Mouse (Mus musculus) intestine, embryonic 14.5 days (tissue): Measurements from ENCODE around the gene Cluap1. TPM values are rescaled to one million over a fixed set of nuclear protein-coding genes. Genes with fewer than 3 reads are reported as not detected.

Source experiments
- ATAC-seq: fragments of 200-750 bp; cut with Nextera tagmentation; replicated peaks from 2 replicates; pipeline ENCODE4 v1.8.0; 2017; ENCODE audit warnings: low read depth, moderate number of reproducible peaks, moderate TSS enrichment, moderate library complexity; ENCODE audit not compliant: low FRiP score, low TSS enrichment
- DNase-seq: peaks from one replicate; pipeline ENCODE4 v3.0.0-alpha.2; 2018; ENCODE audit warnings: low spot score
- H3K27ac ChIP-seq: fragments of 300-500 bp; sonication (generic); 2 replicates; pipeline ENCODE4 v1.5.1; 2014; ENCODE audit warnings: low read depth, mild to moderate bottlenecking, control low read depth
- H3K27me3 ChIP-seq: fragments of 300-500 bp; sonication (generic); replicated peaks from 2 replicates; pipeline ENCODE4 v1.6.1; 2014; ENCODE audit warnings: low read length, control low read depth; ENCODE audit not compliant: control insufficient read depth, insufficient read depth
- H3K36me3 ChIP-seq: fragments of 300-500 bp; sonication (generic); 2 replicates; pipeline ENCODE4 v1.6.1; 2014; ENCODE audit warnings: low read length, control low read depth; ENCODE audit not compliant: control insufficient read depth, insufficient read depth
- H3K4me1 ChIP-seq: fragments of 300-500 bp; sonication (generic); replicated peaks from 2 replicates; pipeline ENCODE4 v1.6.1; 2014; ENCODE audit warnings: low read length, control low read depth, mixed read lengths; ENCODE audit not compliant: control insufficient read depth, insufficient read depth
- H3K4me2 ChIP-seq: fragments of 300-500 bp; sonication (generic); 2 replicates; pipeline ENCODE4 v1.6.1; 2014; ENCODE audit warnings: low read length
- H3K4me3 ChIP-seq: fragments of 300-500 bp; sonication (generic); 2 replicates; pipeline ENCODE4 v1.5.1; 2014; ENCODE audit warnings: low read depth, low read length, control low read depth, mixed read lengths
- H3K9ac ChIP-seq: fragments of 300-500 bp; sonication (generic); 2 replicates; pipeline ENCODE4 v1.6.1; 2014; ENCODE audit warnings: mild to moderate bottlenecking, low read length
- H3K9me3 ChIP-seq: fragments of 300-500 bp; sonication (generic); 2 replicates; pipeline ENCODE4 v1.6.1; 2016; ENCODE audit warnings: low read length, control low read depth; ENCODE audit not compliant: control insufficient read depth
- WGBS: fragments of 180-500 bp; shearing (Covaris S2); extraction: QIAGEN DNeasy Blood & Tissue Kit; methylation state at CpG from one replicate; pipeline ENCODE4 v1.1.7; 2014; 5-methylcytosine and 5-hydroxymethylcytosine counted together
- polyA plus RNA-seq: library from polyadenylated mRNA; unstranded; fragments of >200 nt; fragmentation: Nextera tagmentation; extraction: Ambion mirVana; gene quantifications from 2 replicates; pipeline ENCODE4 v1.2.1, GENCODE M21; 2014

Gene Cluap1
- 21.8 and 24.3 TPM in 2 replicates for polyA plus RNA-seq

- ATAC-seq = peak; percentile 98
- peak within 1 kb of the TSS; percentile 59 for H3K4me3 ChIP-seq
- 0 out of 2 replicates have a peak within 1 kb of the TSS, but pooled peaks have one; percentile 58 for H3K27ac ChIP-seq
- 0 out of 2 replicates have a peak, but pooled peaks cover 5% of the 10 kb centered on the region for H3K4me1 ChIP-seq
- DNase-seq = peak; percentile 96
- no peaks in the 10 kb centered on the region for H3K9me3 ChIP-seq
- H3K4me2 ChIP-seq = peak within 1 kb of the TSS; percentile 62
- no peaks in the 10 kb centered on the region for H3K27me3 ChIP-seq
- peaks cover 37% of the 10 kb centered on the region for H3K36me3 ChIP-seq
- H3K9ac ChIP-seq = peak within 1 kb of the TSS; percentile 65
- under 1% methylated on average over 33 of the region's 33 CpGs for WGBS
These were observed at the start of gene Cluap1, which contains the start of gene 1700037C18Rik for GRCm38 (mm10) chr16:3908537-3909111. Cluap1 (plus strand) TSS chr16:3908801. 1700037C18Rik (minus strand) TSS chr16:3908689.

- no peak overlapping the region for H3K4me3 ChIP-seq
- H3K9me3 ChIP-seq = no peaks in the 10 kb centered on the region
- peaks cover 17% of the 10 kb centered on the region; the same call in 1 of the 2 replicates for H3K36me3 ChIP-seq
- WGBS = 94% methylated on average over 4 of the region's 4 CpGs
- ATAC-seq (no peak), DNase-seq (no peak)
- H3K4me2 ChIP-seq = no peak overlapping the region
- no peaks in the 10 kb centered on the region for H3K4me1 ChIP-seq
- no peaks in the 10 kb centered on the region for H3K27me3 ChIP-seq
- H3K27ac ChIP-seq = no peak overlapping the region
- no peak overlapping the region for H3K9ac ChIP-seq
These were observed 49.3 kb upstream of the Cluap1 start for GRCm38 (mm10) chr16:3859254-3859653.

GRCm38 (mm10) chr16:3871815-3872214 is 36.8 kb upstream of the Cluap1 start:
- no peak for DNase-seq
- WGBS = 1% methylated on average over 16 of the region's 16 CpGs
- Histone ChIP-seq H3K4me2 (peak overlapping the region; percentile 87), H3K36me3 (peaks cover 9% of the 10 kb centered on the region; the same call in 1 of the 2 replicates), H3K27ac (no peak overlapping the region), H3K4me1 (0 out of 2 replicates have a peak, but pooled peaks cover 11% of the 10 kb centered on the region), H3K9me3 (no peaks in the 10 kb centered on the region), H3K9ac (peak overlapping the region; percentile 60), H3K27me3 (no peaks in the 10 kb centered on the region), H3K4me3 (peak overlapping the region; percentile 61)
- peak; percentile 16 for ATAC-seq

- Histone ChIP-seq H3K4me3 (peak within 1 kb of the TSS; percentile 61), H3K4me2 (peak within 1 kb of the TSS; percentile 87), H3K4me1 (0 out of 2 replicates have a peak, but pooled peaks cover 11% of the 10 kb centered on the region), H3K9ac (peak within 1 kb of the TSS; percentile 60), H3K36me3 (peaks cover 15% of the 10 kb centered on the region), H3K27me3 (no peaks in the 10 kb centered on the region), H3K9me3 (no peaks in the 10 kb centered on the region), H3K27ac (peak within 1 kb of the TSS; percentile 55; the same call in 1 of the 2 replicates)
- 4% methylated on average over 47 of the region's 47 CpGs for WGBS
- DNase-seq (peak; percentile 95), ATAC-seq (peak; percentile 98)
These were observed 36.2 kb upstream of the Cluap1 start, which contains the start of gene Naa60 for GRCm38 (mm10) chr16:3872216-3873047. Naa60 (plus strand) TSS chr16:3872375.

GRCm38 (mm10) chr16:3876346-3876745 is 32.3 kb upstream of the Cluap1 start:
- Histone ChIP-seq H3K4me1 (0 out of 2 replicates have a peak, but pooled peaks cover 7% of the 10 kb centered on the region), H3K9ac (no peak overlapping the region), H3K36me3 (peaks cover 17% of the 10 kb centered on the region), H3K9me3 (no peaks in the 10 kb centered on the region), H3K27me3 (no peaks in the 10 kb centered on the region), H3K4me3 (no peak overlapping the region), H3K27ac (no peak overlapping the region), H3K4me2 (no peak overlapping the region)
- 91% methylated on average over 4 of the region's 4 CpGs for WGBS
- DNase-seq (no peak), ATAC-seq (no peak)

GRCm38 (mm10) chr16:3884201-3885064 is 24.2 kb upstream of the Cluap1 start, which contains the start of the genes Zfp597 and Gm20695:
Zfp597 (minus strand) TSS chr16:3884561.
Gm20695 (plus strand) TSS chr16:3884648.
- Histone ChIP-seq H3K27me3 (no peaks in the 10 kb centered on the region), H3K4me1 (peaks cover 10% of the 10 kb centered on the region), H3K9me3 (no peaks in the 10 kb centered on the region), H3K27ac (peak within 1 kb of the TSS; percentile 78), H3K4me2 (peak within 1 kb of the TSS; percentile 64), H3K4me3 (peak within 1 kb of the TSS; percentile 95), H3K36me3 (peaks cover 3% of the 10 kb centered on the region; the same call in 1 of the 2 replicates), H3K9ac (peak within 1 kb of the TSS; percentile 81)
- DNase-seq (peak; percentile 94), ATAC-seq (peak; percentile 99)
- WGBS = under 1% methylated on average over 86 of the region's 88 CpGs

- peaks cover 10% of the 10 kb centered on the region for H3K4me1 ChIP-seq
- ATAC-seq (no peak), DNase-seq (peak; percentile 56)
- no peaks in the 10 kb centered on the region for H3K36me3 ChIP-seq
- H3K4me2 ChIP-seq = peak overlapping the region; percentile 64
- no peaks in the 10 kb centered on the region for H3K9me3 ChIP-seq
- WGBS = 3% methylated on average over 10 of the region's 10 CpGs
- H3K27ac ChIP-seq = peak overlapping the region; percentile 74
- H3K27me3 ChIP-seq = no peaks in the 10 kb centered on the region
- peak overlapping the region; percentile 95 for H3K4me3 ChIP-seq
- H3K9ac ChIP-seq = peak overlapping the region; percentile 81
These were observed 23.4 kb upstream of the Cluap1 start for GRCm38 (mm10) chr16:3885065-3885670.
